Mouse (Mus musculus) Patski (cell line): ENCODE results near the gene Cenpj. TPM values are rescaled to one million over a fixed set of nuclear protein-coding genes. Genes with fewer than 3 reads are reported as not detected.

Source experiments
- ATAC-seq: fragments of 100-300 bp; one replicate; pipeline ENCODE4 v1.8.0; 2021
- CTCF ChIA-PET: fragments of 350-600 bp; sonication (Branson Sonifier 250); formaldehyde crosslinking; loops from one replicate; lab custom pipeline; 2022; ENCODE audit warnings: inconsistent platforms; lab: Charles Lee
- POLR2A ChIA-PET: fragments of 350-600 bp; sonication (Branson Sonifier 250); formaldehyde crosslinking; loops from one replicate; lab custom pipeline; 2022; ENCODE audit warnings: antibody characterized with exemption, inconsistent platforms; lab: Charles Lee
- DNase-seq: peaks from one replicate; pipeline ENCODE4 v3.0.0-alpha.2; 2011; ENCODE audit warnings: low read depth, low spot score
- H3K27me3 ChIP-seq: fragments of 371-371 bp; one replicate; pipeline ENCODE4 v1.5.1; 2021
- CTCF ChIP-seq: fragments of 100-300 bp; IDR thresholded peaks from one replicate; pipeline ENCODE4 v1.5.1; 2021
- in situ Hi-C: fragments of 300-500 bp; cut with MboI; formaldehyde crosslinking; loops from 3 replicates; pipeline ENCODE4 v1.11.1; 2018; ENCODE audit warnings: low pct_unique_long_range_greater_than_20kb, mixed read lengths
- polyA plus RNA-seq: library from polyadenylated mRNA; unstranded; gene quantifications from one replicate; pipeline ENCODE4 v1.2.3, GENCODE M21; 2021

The Cenpj gene
- polyA plus RNA-seq, result 13.1 TPM

DNA sequence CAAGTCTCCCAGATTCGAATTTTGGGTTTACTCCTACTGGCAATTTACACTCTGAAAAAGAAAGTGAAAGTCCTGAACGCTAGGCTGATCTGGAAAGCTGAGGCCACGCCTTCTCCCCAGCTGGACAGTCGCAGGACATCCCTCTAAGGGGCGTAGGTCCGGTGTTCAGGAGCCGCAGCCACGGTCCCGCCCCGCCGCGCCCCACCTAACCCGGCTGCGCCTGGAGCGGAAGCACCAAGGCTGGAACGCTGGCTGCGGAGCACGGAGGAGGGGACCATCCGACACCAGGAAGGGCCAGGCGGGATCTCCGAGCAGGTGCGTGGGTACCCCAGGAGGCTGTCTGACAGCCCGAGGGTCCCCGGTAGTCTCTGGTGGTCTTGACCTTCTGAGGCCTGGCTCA, at the start of gene Cenpj, which contains the start of gene Parp4:
Gene Cenpj (minus strand): TSS at position 10 of the 400 bp plus-strand sequence.
Gene Parp4 (plus strand): TSS at position 204 of the 400 bp plus-strand sequence.
- TF ChIP-seq CTCF, result no peak
- in situ Hi-C loops, result no loop called here
- POLR2A ChIA-PET, result no interaction called here
- peak; percentile 93 for ATAC-seq
- peak; percentile 55 for DNase-seq
- CTCF ChIA-PET, result interaction anchor here (0.8 kb wide), 1 partner anchor 9 kb away, joined by 3 read pairs; no protein-coding TSS in a partner anchor
- no peaks in the 10 kb centered on the region for H3K27me3 ChIP-seq

DNA sequence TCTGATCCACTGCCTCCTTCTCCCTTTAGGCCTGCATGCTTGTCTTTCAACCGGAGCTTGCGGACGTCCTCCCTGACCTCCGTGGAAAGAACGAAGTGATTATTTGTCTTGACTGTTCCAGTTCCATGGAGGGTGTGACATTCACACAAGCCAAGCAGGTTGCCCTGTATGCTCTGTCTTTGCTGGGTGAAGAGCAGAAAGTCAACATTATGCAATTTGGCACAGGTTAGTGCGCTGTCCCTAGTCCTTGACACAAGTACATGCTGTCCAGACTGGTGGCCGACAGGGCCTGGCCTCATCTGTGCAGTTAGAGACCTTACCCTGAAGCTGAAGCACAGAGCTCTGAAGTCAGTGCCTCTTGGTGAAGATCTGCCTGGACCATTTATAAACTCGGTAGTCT, 45.2 kb upstream of the Cenpj start:
- in situ Hi-C loops, result no loop called here
- ATAC-seq (no peak), DNase-seq (no peak)
- POLR2A ChIA-PET, result no interaction called here
- no peaks in the 10 kb centered on the region for H3K27me3 ChIP-seq
- no peak for TF ChIP-seq CTCF
- CTCF ChIA-PET, result no interaction called here

DNA sequence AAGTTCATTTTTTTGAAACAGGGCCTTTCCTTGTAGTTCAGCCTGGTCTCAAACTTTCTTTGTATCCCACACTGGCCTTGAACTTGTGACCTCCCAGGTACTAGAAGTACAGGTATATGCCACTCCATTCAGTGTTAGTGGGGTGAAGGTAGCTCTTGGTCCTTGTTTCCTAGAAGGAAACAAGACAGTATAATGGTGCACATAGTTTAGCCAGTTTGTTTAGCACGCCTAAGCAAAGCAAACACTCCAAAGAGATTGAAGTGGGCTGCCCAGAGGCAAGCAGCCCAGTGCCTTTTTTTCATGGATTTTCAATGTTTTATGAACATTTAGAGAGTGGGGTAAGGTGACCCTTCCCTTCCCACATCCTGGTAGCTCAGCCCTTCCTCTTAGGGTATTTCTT, 42.2 kb upstream of the Cenpj start:
- in situ Hi-C loops, result no loop called here
- POLR2A ChIA-PET, result no interaction called here
- H3K27me3 ChIP-seq, result no peaks in the 10 kb centered on the region
- ATAC-seq, result no peak
- CTCF ChIA-PET, result no interaction called here
- no peak for DNase-seq
- no peak for TF ChIP-seq CTCF

DNA sequence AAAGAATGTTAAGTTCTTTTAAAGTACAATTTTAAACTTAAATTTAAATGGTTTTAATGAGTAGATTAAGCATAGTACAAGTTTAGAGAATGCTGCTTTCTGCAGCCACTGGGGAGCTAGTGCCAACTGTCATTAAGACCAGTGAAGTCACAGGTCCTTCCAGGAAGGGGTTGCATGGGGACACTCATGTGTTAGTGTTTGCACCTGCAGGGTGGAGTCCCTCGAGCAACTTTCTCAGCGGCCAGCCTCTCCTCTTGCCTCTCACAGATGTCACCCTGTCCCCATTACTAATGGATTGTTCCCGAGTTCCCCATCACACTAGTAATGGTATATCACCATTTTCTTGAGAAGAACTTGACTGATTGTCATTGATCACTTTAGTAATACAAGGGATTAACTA, 38.0 kb upstream of the Cenpj start:
- no peaks in the 10 kb centered on the region for H3K27me3 ChIP-seq
- in situ Hi-C loops, result no loop called here
- CTCF ChIA-PET, result interaction anchor here (0.6 kb wide), 1 partner anchor 8 kb away, joined by 3 read pairs; no protein-coding TSS in a partner anchor
- DNase-seq (no peak), ATAC-seq (no peak)
- no peak for TF ChIP-seq CTCF
- POLR2A ChIA-PET, result no interaction called here

GRCm38 (mm10) chr14:56605136-56605535, 29.9 kb upstream of the Cenpj start:
- ATAC-seq, result no peak
- ChIA-PET POLR2A (no interaction called here), CTCF (interaction anchor here (1.0 to 1.6 kb wide), 2 partner anchors 9 to 16 kb away, joined by 3 to 4 read pairs; no protein-coding TSS in a partner anchor)
- no peak for TF ChIP-seq CTCF
- no peaks in the 10 kb centered on the region for H3K27me3 ChIP-seq
- DNase-seq, result no peak
- in situ Hi-C loops, result no loop called here

- POLR2A ChIA-PET, result interaction anchor here (0.6 kb wide), 1 partner anchor 1714 kb away, joined by 4 read pairs; no protein-coding TSS in a partner anchor
Measured at GRCm38 (mm10) chr14:56604438-56604837, 29.2 kb upstream of the Cenpj start.

DNA sequence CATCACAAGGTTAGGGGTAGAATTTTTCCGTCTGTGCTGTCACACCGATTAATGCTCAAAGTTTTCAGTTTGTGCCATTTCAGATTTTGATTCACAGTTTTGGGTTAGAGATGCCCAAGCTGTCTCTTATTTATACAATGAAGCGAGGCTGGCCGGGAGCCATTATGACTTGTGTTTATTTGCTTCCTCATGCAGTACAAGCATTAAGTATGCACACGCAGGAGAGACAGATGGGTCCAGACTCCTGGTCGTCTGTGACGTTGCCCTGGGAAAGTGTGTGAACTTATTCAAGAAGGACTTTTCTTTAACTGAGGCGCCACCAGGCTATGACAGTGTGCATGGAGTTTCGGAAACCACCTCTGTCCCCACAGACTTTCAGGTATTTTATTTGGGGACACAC, 26.8 kb upstream of the Cenpj start:
- POLR2A ChIA-PET, result no interaction called here
- CTCF ChIA-PET, result no interaction called here
- H3K27me3 ChIP-seq, result no peaks in the 10 kb centered on the region
- TF ChIP-seq CTCF, result no peak
- in situ Hi-C loops, result no loop called here
- DNase-seq, result no peak
- ATAC-seq, result no peak

More at GRCm38 (mm10) chr14:56604438-56604837, 29.2 kb upstream of the Cenpj start:
- DNase-seq, result no peak
- in situ Hi-C loops, result no loop called here
- ATAC-seq, result no peak
- TF ChIP-seq CTCF, result no peak
- CTCF ChIA-PET, result no interaction called here
- no peaks in the 10 kb centered on the region for H3K27me3 ChIP-seq

DNA sequence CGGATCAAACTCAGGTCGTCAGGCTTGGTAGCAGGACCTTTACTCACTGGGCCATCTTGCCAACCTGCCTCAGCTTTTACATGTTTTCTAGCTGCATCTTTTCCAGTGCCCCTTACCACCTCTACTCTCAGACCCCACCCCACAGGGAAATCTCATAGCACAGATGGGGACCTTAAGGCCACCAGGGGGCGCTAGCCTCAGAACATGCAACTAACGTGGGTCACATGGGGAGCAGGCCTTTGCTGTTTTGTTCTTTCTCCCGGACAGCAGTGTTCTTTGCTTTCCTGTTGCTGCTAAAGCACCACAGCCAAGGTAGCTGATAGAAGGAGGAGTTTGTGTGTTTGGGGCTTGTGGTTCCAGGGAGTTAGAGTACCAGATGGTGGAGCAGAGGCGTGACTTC, 23.5 kb upstream of the Cenpj start:
- ATAC-seq (no peak), DNase-seq (no peak)
- TF ChIP-seq CTCF, result peak; percentile 76
- CTCF ChIA-PET, result interaction anchor here (0.6 to 0.9 kb wide), 4 partner anchors 11 to 17 kb away, joined by 3 to 4 read pairs (median 4); no protein-coding TSS in a partner anchor
- POLR2A ChIA-PET, result no interaction called here
- no peaks in the 10 kb centered on the region for H3K27me3 ChIP-seq
- in situ Hi-C loops, result no loop called here

- in situ Hi-C loops, result no loop called here
- no peak for DNase-seq
- H3K27me3 ChIP-seq, result no peaks in the 10 kb centered on the region
- TF ChIP-seq CTCF, result no peak
- no peak for ATAC-seq
- CTCF ChIA-PET, result no interaction called here
- POLR2A ChIA-PET, result no interaction called here
Measured at GRCm38 (mm10) chr14:56594811-56595210, 19.6 kb upstream of the Cenpj start.

DNA sequence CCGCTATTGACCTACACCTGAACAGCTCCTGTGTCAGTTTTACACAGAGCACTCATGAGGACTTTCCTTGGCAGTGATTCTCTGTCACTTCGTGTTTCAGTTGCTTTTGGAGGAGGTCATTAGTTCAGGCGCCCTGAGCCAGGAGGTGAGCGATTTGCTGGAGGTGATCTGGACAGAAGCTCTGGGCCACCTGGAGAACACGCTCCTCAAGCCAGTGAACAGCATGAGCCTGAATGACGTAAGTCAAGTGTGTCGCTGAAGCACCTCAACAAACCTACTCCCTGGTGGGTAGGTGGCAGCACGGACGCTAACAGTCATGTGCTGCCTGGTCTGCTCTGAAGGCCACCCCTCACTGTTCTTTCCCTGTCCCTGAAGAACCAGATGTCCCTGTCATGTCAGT, 17.0 kb upstream of the Cenpj start:
- POLR2A ChIA-PET, result no interaction called here

GRCm38 (mm10) chr14:56582294-56582693, 7.1 kb upstream of the Cenpj start:
- POLR2A ChIA-PET, result interaction anchor here (1.5 kb wide), 1 partner anchor 9 kb away, joined by 3 read pairs; no protein-coding TSS in a partner anchor
- in situ Hi-C loops, result no loop called here
- H3K27me3 ChIP-seq, result no peaks in the 10 kb centered on the region
- DNase-seq, result no peak
- TF ChIP-seq CTCF, result no peak
- ATAC-seq, result no peak
- CTCF ChIA-PET, result no interaction called here

More for the DNA sequence above, 17.0 kb upstream of the Cenpj start:
- DNase-seq (no peak), ATAC-seq (no peak)
- H3K27me3 ChIP-seq, result no peaks in the 10 kb centered on the region
- TF ChIP-seq CTCF, result no peak
- CTCF ChIA-PET, result no interaction called here
- in situ Hi-C loops, result no loop called here
